ENCODE assay signal across 9 mouse cellular contexts in genomic region chr17:83990421-83991365, GRCm38 (mm10).
A peak's percentile ranks its signal among the peaks of the same experiment; 100 is the strongest.
DNase-seq lines count a peak whose midpoint lies in the region; ATAC-seq lines count a peak whose summit lies in the region.
"Had no signal": no experiment of that assay in that cellular context is flagged by ENCODE, and none has a peak within 500 bp of the region (broad histone marks: within the 10 kb centered on the region; RNA-seq: fewer than 3 reads in every experiment).

No protein-coding gene starts in this region.

- H3K4me2 ChIP-seq in heart, embryonic 15.5 days = no peak overlapping the region
- H3K4me2 ChIP-seq: midbrain, embryonic 12.5 days had no signal

- H3K4me1 ChIP-seq in heart, embryonic 15.5 days (replicated peaks) = peaks cover 49% of the 10 kb centered on the region

- H3K27ac ChIP-seq in heart, embryonic 15.5 days = peak overlapping the region; percentile 75
- H3K27ac ChIP-seq: midbrain, embryonic 12.5 days had no signal

- no peak overlapping the region for H3K4me3 ChIP-seq in heart, embryonic 15.5 days
- H3K4me3 ChIP-seq: midbrain, embryonic 12.5 days had no signal

- H3K27me3 ChIP-seq in heart, embryonic 15.5 days = no peaks in the 10 kb centered on the region
- H3K27me3 ChIP-seq: midbrain, embryonic 12.5 days had no signal

- ATAC-seq in heart, embryonic 15.5 days (replicated peaks; ENCODE audit: insufficient number of reproducible peaks, insufficient read depth, low FRiP score, low read depth) = peak; percentile 76
- ATAC-seq in megakaryocyte-erythroid progenitor cell, adult 5-6 weeks (replicated peaks; ENCODE audit: low FRiP score, low TSS enrichment, poor library complexity, severe bottlenecking) = peak; percentile 64
- ATAC-seq in erythroblast, adult 5-6 weeks (replicated peaks; ENCODE audit: low FRiP score, poor library complexity, severe bottlenecking) = no peak

- no peaks in the 10 kb centered on the region for H3K36me3 ChIP-seq in heart, embryonic 15.5 days
- H3K36me3 ChIP-seq: midbrain, embryonic 12.5 days had no signal

- no peaks in the 10 kb centered on the region for H3K9me3 ChIP-seq in heart, embryonic 15.5 days (replicated peaks)
- H3K9me3 ChIP-seq: midbrain, embryonic 12.5 days had no signal

- DNase-seq in adrenal gland, adult (ENCODE audit: inconsistent age in 2 of 2, low spot score in 1 of 2) = peak; percentile 64 to 77
- no peak for DNase-seq in adrenal gland, postnatal 4 days (ENCODE audit: low spot score in 2 of 2)
- peak; percentile 74 for DNase-seq in embryo, embryonic 11.5 days (ENCODE audit: low read depth, low spot score)
- DNase-seq in kidney, postnatal 4 days = peak; percentile 75 to 85
- no peak for DNase-seq in cerebellum, adult 11-12 months

- no peak overlapping the region for H3K9ac ChIP-seq in heart, embryonic 15.5 days
- H3K9ac ChIP-seq: midbrain, embryonic 12.5 days had no signal

- 52% methylated on average over 13 of the region's 13 CpGs for WGBS in heart, embryonic 15.5 days

Comparison
In these comparisons a context has a peak if more than half of its experiments do, and no peak if none do; other contexts are left out.
1. DNase-seq: peak in adrenal gland, adult (2 of 2), embryo, embryonic 11.5 days (single experiment) and kidney, postnatal 4 days (2 of 2); none in adrenal gland, postnatal 4 days (0 of 2) and cerebellum, adult 11-12 months (single experiment).